Mouse (Mus musculus): Measurements from ENCODE around the gene Slc6a1.

Slc6a1 gene

GRCm38 (mm10) chr6:114282469-114283277, at the start of gene Slc6a1:
Gene Slc6a1 (plus strand): TSS chr6:114282635.
- DNase-seq (ENCODE audit: low spot score in 2 of 2) = peak; percentile 59 to 70

GRCm38 (mm10) chr6:114238892-114239644, 43.4 kb upstream of the Slc6a1 start:
- no peak for DNase-seq (ENCODE audit: low spot score in 2 of 2)

- no peak for DNase-seq (ENCODE audit: low spot score in 2 of 2)
Measured at GRCm38 (mm10) chr6:114245665-114246064, 36.8 kb upstream of the Slc6a1 start.

- peak; percentile 84 to 91 for DNase-seq (ENCODE audit: low spot score in 2 of 2)
Measured at GRCm38 (mm10) chr6:114250311-114250710, 32.1 kb upstream of the Slc6a1 start.

- peak; percentile 63 to 68 for DNase-seq (ENCODE audit: low spot score in 2 of 2)
Measured at GRCm38 (mm10) chr6:114254927-114255326, 27.5 kb upstream of the Slc6a1 start.

GRCm38 (mm10) chr6:114257762-114258361, 24.6 kb upstream of the Slc6a1 start:
- DNase-seq (ENCODE audit: low spot score in 2 of 2) = no peak

GRCm38 (mm10) chr6:114258661-114259193, 23.7 kb upstream of the Slc6a1 start:
- DNase-seq (ENCODE audit: low spot score in 2 of 2) = no peak

- DNase-seq (ENCODE audit: low spot score in 2 of 2) = no peak
Measured at GRCm38 (mm10) chr6:114261609-114262008, 20.8 kb upstream of the Slc6a1 start.

GRCm38 (mm10) chr6:114264010-114264409, 18.4 kb upstream of the Slc6a1 start:
- DNase-seq (ENCODE audit: low spot score in 2 of 2) = no peak

GRCm38 (mm10) chr6:114264426-114264825, 18.0 kb upstream of the Slc6a1 start:
- DNase-seq (ENCODE audit: low spot score in 2 of 2) = no peak

- DNase-seq (ENCODE audit: low spot score in 2 of 2) = no peak
Measured at GRCm38 (mm10) chr6:114266273-114266672, 16.2 kb upstream of the Slc6a1 start.

- DNase-seq (ENCODE audit: low spot score in 2 of 2) = no peak
Measured at GRCm38 (mm10) chr6:114267979-114268378, 14.5 kb upstream of the Slc6a1 start.

- no peak for DNase-seq (ENCODE audit: low spot score in 2 of 2)
Measured at GRCm38 (mm10) chr6:114269589-114269988, 12.8 kb upstream of the Slc6a1 start.

- no peak for DNase-seq (ENCODE audit: low spot score in 2 of 2)
Measured at GRCm38 (mm10) chr6:114270799-114271198, 11.6 kb upstream of the Slc6a1 start.

GRCm38 (mm10) chr6:114272279-114272678, 10.2 kb upstream of the Slc6a1 start:
- no peak for DNase-seq (ENCODE audit: low spot score in 2 of 2)

- no peak for DNase-seq (ENCODE audit: low spot score in 2 of 2)
Measured at GRCm38 (mm10) chr6:114273997-114274728, 8.3 kb upstream of the Slc6a1 start.

- no peak for DNase-seq (ENCODE audit: low spot score in 2 of 2)
Measured at GRCm38 (mm10) chr6:114275800-114276199, 6.6 kb upstream of the Slc6a1 start.

- DNase-seq (ENCODE audit: low spot score in 2 of 2) = no peak
Measured at GRCm38 (mm10) chr6:114283278-114283770, 889 bp downstream of the Slc6a1 start.

GRCm38 (mm10) chr6:114283927-114284703, 1.7 kb downstream of the Slc6a1 start:
- no peak for DNase-seq (ENCODE audit: low spot score in 2 of 2)

GRCm38 (mm10) chr6:114285424-114285823, 3.0 kb downstream of the Slc6a1 start:
- DNase-seq (ENCODE audit: low spot score in 2 of 2) = no peak

- no peak for DNase-seq (ENCODE audit: low spot score in 2 of 2)
Measured at GRCm38 (mm10) chr6:114289106-114289505, 6.7 kb downstream of the Slc6a1 start.

All from right cerebral cortex, adult 2 months (tissue).